Mouse (Mus musculus) heart, postnatal 10 days (tissue): ENCODE results near the gene Rasgrf1. TPM values are rescaled to one million over a fixed set of nuclear protein-coding genes. Genes with fewer than 3 reads are reported as not detected.
A peak's percentile ranks its signal among the peaks of the same experiment; 100 is the strongest.
"Not testable (repeated sequence)": the region's sequence is repeated elsewhere in the genome, so short reads cannot be mapped to it uniquely, and the experiment has no call there.

ENCODE experiments used
- DNase-seq, 2 experiments: peaks; one replicate each; pipeline ENCODE4 v3.0.0; 2021
- intact Hi-C: fragments of 180-260 bp; cut with DNase I; formaldehyde crosslinking; loops from one replicate; pipeline ENCODE4 v1.15.1; 2025
- total RNA-seq, 2 experiments: library from RNA; stranded (reverse); gene quantifications; 2 replicates each; pipeline ENCODE4 v1.2.3; 2021

The Rasgrf1 gene
- total RNA-seq, 2 experiments from 2014 or later = not detected

GRCm38 (mm10) chr9:90033922-90034321 is 124.2 kb downstream of the Rasgrf1 start:
- intact Hi-C loops = no loop called here
- no peak for DNase-seq

GRCm38 (mm10) chr9:90035168-90035567 is 125.5 kb downstream of the Rasgrf1 start:
- DNase-seq = no peak
- intact Hi-C loops = no loop called here

- no peak for DNase-seq
- intact Hi-C loops = no loop called here
Measured at GRCm38 (mm10) chr9:90035794-90036193, 126.1 kb downstream of the Rasgrf1 start.

GRCm38 (mm10) chr9:90036313-90036712 is 126.6 kb downstream of the Rasgrf1 start:
- intact Hi-C loops = no loop called here
- DNase-seq = no peak

GRCm38 (mm10) chr9:90038535-90038934 is 128.8 kb downstream of the Rasgrf1 start:
- intact Hi-C loops = no loop called here
- DNase-seq = no peak

GRCm38 (mm10) chr9:90040916-90041315 is 131.2 kb downstream of the Rasgrf1 start:
- DNase-seq = no peak
- intact Hi-C loops = no loop called here

- intact Hi-C loops = no loop called here
Measured at GRCm38 (mm10) chr9:90041556-90041955, 131.8 kb downstream of the Rasgrf1 start.

GRCm38 (mm10) chr9:90042906-90043305 is 133.2 kb downstream of the Rasgrf1 start:
- DNase-seq, intact Hi-C loops: not testable (repeated sequence)

More at GRCm38 (mm10) chr9:90041556-90041955, 131.8 kb downstream of the Rasgrf1 start:
- DNase-seq = no peak

GRCm38 (mm10) chr9:90045191-90045590 is 135.5 kb downstream of the Rasgrf1 start:
- intact Hi-C loops = no loop called here
- no peak for DNase-seq

GRCm38 (mm10) chr9:90047937-90048627 is 138.4 kb downstream of the Rasgrf1 start:
- intact Hi-C loops = no loop called here
- peak; percentile 22 to 23 for DNase-seq

GRCm38 (mm10) chr9:90053852-90054251 is 144.1 kb downstream of the Rasgrf1 start, which contains the start of gene Ctsh:
Gene Ctsh, plus strand, starts transcription at chr9:90054152.
- DNase-seq = no peak
- intact Hi-C loops = no loop called here

GRCm38 (mm10) chr9:90054371-90055145 is 144.8 kb downstream of the Rasgrf1 start:
- DNase-seq = peak; percentile 77 to 79
- intact Hi-C loops = no loop called here

- no peak for DNase-seq
Measured at GRCm38 (mm10) chr9:90055409-90055808, 145.7 kb downstream of the Rasgrf1 start.

GRCm38 (mm10) chr9:90055911-90056310 is 146.2 kb downstream of the Rasgrf1 start:
- DNase-seq = no peak
- intact Hi-C loops = no loop called here

More at GRCm38 (mm10) chr9:90055409-90055808, 145.7 kb downstream of the Rasgrf1 start:
- intact Hi-C loops = no loop called here

GRCm38 (mm10) chr9:90056716-90057115 is 147.0 kb downstream of the Rasgrf1 start:
- DNase-seq = no peak
- intact Hi-C loops = no loop called here

GRCm38 (mm10) chr9:90059828-90060573 is 150.3 kb downstream of the Rasgrf1 start:
- no peak for DNase-seq
- intact Hi-C loops = no loop called here

- no peak for DNase-seq
- intact Hi-C loops = no loop called here
Measured at GRCm38 (mm10) chr9:90060574-90060875, 150.8 kb downstream of the Rasgrf1 start.

GRCm38 (mm10) chr9:90060932-90061331 is 151.2 kb downstream of the Rasgrf1 start:
- DNase-seq, intact Hi-C loops: not testable (repeated sequence)

- intact Hi-C loops = no loop called here
- DNase-seq = no peak
Measured at GRCm38 (mm10) chr9:90067341-90067740, 157.6 kb downstream of the Rasgrf1 start.

- no peak for DNase-seq
- intact Hi-C loops = no loop called here
Measured at GRCm38 (mm10) chr9:90068786-90069185, 159.1 kb downstream of the Rasgrf1 start.

- no peak for DNase-seq
- intact Hi-C loops = no loop called here
Measured at GRCm38 (mm10) chr9:90069485-90069884, 159.8 kb downstream of the Rasgrf1 start.
